Mouse (Mus musculus) G1E (cell line): ENCODE data around the gene Aida.

Experiments used
- CTCF ChIP-seq: IDR thresholded peaks from 2 replicates; pipeline ENCODE4 v1.5.1; 2012; ENCODE audit warnings: low read depth, low read length, inconsistent platforms, mixed read lengths
- GATA1 ChIP-seq: IDR thresholded peaks from 2 replicates; pipeline ENCODE4 v1.6.1; 2012; ENCODE audit warnings: borderline replicate concordance, low read length, inconsistent platforms, mixed read lengths
- POLR2AphosphoS5 ChIP-seq: IDR thresholded peaks from 2 replicates; pipeline ENCODE4 v1.6.1; 2012; ENCODE audit warnings: low read depth, low read length, inconsistent platforms; ENCODE audit not compliant: insufficient replicate concordance
- TAL1 ChIP-seq: conservative IDR thresholded peaks from 2 replicates; pipeline ENCODE4 v1.6.1; 2012; ENCODE audit warnings: low read depth, low read length, inconsistent platforms, mixed read lengths

DNA sequence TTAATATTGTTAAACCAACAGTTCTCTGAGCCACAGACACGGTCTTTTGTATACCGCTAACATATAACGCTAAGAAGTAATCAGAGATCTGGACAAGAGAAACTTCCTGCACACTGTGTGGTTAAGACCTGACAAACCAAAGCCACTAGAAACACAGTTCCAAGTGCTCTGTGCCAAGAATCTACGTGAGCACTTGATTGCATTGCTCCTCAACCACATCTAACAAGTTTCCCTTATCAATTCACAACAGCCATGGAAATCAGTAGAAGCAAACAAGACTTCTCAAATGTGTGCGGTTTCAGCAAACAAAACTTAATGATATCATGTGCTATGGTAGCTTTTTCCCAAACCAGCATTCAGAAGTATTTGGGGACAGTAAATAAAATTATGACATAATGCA lies 65.9 kb downstream of the Aida start:
- TF ChIP-seq CTCF (no peak), GATA1 (no peak), TAL1 (peak; percentile 78), POLR2AphosphoS5 (no peak)
